Mouse (Mus musculus): ENCODE measurements around the gene Cd8a. TPM values are rescaled to one million over a fixed set of nuclear protein-coding genes. Genes with fewer than 3 reads are reported as not detected.

Gene Cd8a
- under 1 TPM; 0.45 to 0.81 TPM for polyA plus RNA-seq (2017; shearing (Covaris generic))

DNA sequence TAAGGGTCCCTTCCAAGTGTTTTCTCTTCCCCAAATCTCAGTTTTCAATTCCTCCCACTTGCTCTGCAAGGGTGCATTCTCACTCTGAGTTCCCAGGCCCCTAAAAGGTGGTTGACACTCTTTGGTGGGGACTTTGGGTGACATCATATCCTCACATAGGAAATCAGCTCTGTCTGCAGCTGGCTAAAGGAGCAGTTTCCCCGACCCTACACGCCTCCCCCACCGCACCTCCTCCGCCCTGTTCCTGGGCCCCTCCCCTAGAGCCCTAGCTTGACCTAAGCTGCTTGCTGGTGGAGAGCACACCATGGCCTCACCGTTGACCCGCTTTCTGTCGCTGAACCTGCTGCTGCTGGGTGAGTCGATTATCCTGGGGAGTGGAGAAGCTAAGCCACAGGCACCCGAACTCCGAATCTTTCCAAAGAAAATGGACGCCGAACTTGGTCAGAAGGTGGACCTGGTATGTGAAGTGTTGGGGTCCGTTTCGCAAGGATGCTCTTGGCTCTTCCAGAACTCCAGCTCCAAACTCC, at the start of gene Cd8a:
TSS of gene Cd8a (plus strand) at position 179 of the 527 bp plus-strand sequence.

Other genes starting within 250 kb of the Cd8a start
- gene Thnsl2, start 229.0 kb upstream of the Cd8a start, polyA plus RNA-seq (2017; shearing (Covaris generic)) = 1 to 10 TPM; 1.9 to 3.2 TPM
- 1 to 10 TPM in 1 of 2 experiments, not detected in 1; 1.1 TPM for gene Fabp1, start 173.6 kb upstream of the Cd8a start, polyA plus RNA-seq (2017; shearing (Covaris generic))
- 100 to 1,000 TPM in 1 of 2 experiments, 10 to 100 TPM in 1; 87.1 to 106 TPM for gene Krcc1, start 101.8 kb upstream of the Cd8a start, polyA plus RNA-seq (2017; shearing (Covaris generic))
- gene Smyd1, start 51.2 kb upstream of the Cd8a start, polyA plus RNA-seq (2017; shearing (Covaris generic)) = 1 to 10 TPM in 1 of 2 experiments, not detected in 1; 1.7 TPM
- 10 to 100 TPM; 16.1 to 19.5 TPM for gene Cd8b1, start 50.6 kb upstream of the Cd8a start, polyA plus RNA-seq (2017; shearing (Covaris generic))
- gene Rmnd5a, start 67.2 kb downstream of the Cd8a start, polyA plus RNA-seq (2017; shearing (Covaris generic)) = 10 to 100 TPM; 32.1 to 38.0 TPM
- 10 to 100 TPM; 21.8 to 27.9 TPM for gene Rnf103, start 120.5 kb downstream of the Cd8a start, polyA plus RNA-seq (2017; shearing (Covaris generic))
- gene Chmp3, start 170.4 kb downstream of the Cd8a start, polyA plus RNA-seq (2017; shearing (Covaris generic)) = 10 to 100 TPM; 67.2 to 72.9 TPM

All from inflammation-experienced regulatory T-cells (primary cell).